Mouse (Mus musculus) liver, embryonic 14.5 days (tissue): ENCODE data around the gene Hoxd9. TPM values are rescaled to one million over a fixed set of nuclear protein-coding genes. Genes with fewer than 3 reads are reported as not detected.

Experiments
- ATAC-seq: fragments of 200-750 bp; cut with Nextera tagmentation; 2 replicates; pipeline ENCODE4 v1.8.0; 2017; ENCODE audit warnings: moderate number of reproducible peaks, mild to moderate bottlenecking, moderate library complexity; ENCODE audit not compliant: insufficient read depth
- DNase-seq, 3 experiments: peaks; one replicate each; pipeline ENCODE4 v3.0.0-alpha.2; 2012 to 2013; ENCODE audit warnings: low read depth in 3 of 3, low spot score in 3 of 3
- H3K27ac ChIP-seq: fragments of 300-500 bp; sonication (generic); 2 replicates; pipeline ENCODE4 v1.5.1; 2014; ENCODE audit warnings: moderate library complexity, mild to moderate bottlenecking, control low read depth, inconsistent platforms
- H3K27me3 ChIP-seq: fragments of 300-500 bp; sonication (generic); 2 replicates; pipeline ENCODE4 v1.6.1; 2014; ENCODE audit warnings: mild to moderate bottlenecking, low read length, moderate library complexity; ENCODE audit not compliant: control insufficient read depth, insufficient read depth
- H3K36me3 ChIP-seq: fragments of 300-500 bp; sonication (generic); replicated peaks from 2 replicates; pipeline ENCODE4 v1.6.1; 2014; ENCODE audit warnings: low read depth; ENCODE audit not compliant: control insufficient read depth, insufficient read depth
- H3K4me1 ChIP-seq, 2 experiments: fragments of 200-500 bp in 1 of 2; fragments of 300-500 bp in 1 of 2; sonication (generic) in 1 of 2; replicated peaks; 2 replicates each; pipeline ENCODE4 v1.6.1; 2012 to 2014; ENCODE audit warnings: antibody characterized with exemption in 1 of 2, inconsistent platforms in 1 of 2, low read length in 1 of 2; ENCODE audit not compliant: control insufficient read depth in 2 of 2, insufficient read depth in 2 of 2
- H3K4me2 ChIP-seq: fragments of 300-500 bp; sonication (generic); 2 replicates; pipeline ENCODE4 v1.6.1; 2014; ENCODE audit warnings: low read depth, mild to moderate bottlenecking, control low read depth, moderate library complexity
- H3K4me3 ChIP-seq, 2 experiments: fragments of 200-500 bp in 1 of 2; fragments of 300-500 bp in 1 of 2; sonication (generic) in 1 of 2; 2 replicates each; pipeline ENCODE4 v1.5.1; 2012 to 2014; ENCODE audit warnings: low read depth in 2 of 2, low read length in 2 of 2, mild to moderate bottlenecking in 2 of 2, control low read depth in 1 of 2, inconsistent platforms in 1 of 2, moderate library complexity in 1 of 2; ENCODE audit not compliant: insufficient read depth in 1 of 2
- H3K9ac ChIP-seq: fragments of 300-500 bp; sonication (generic); replicated peaks from 2 replicates; pipeline ENCODE4 v1.6.1; 2014; ENCODE audit warnings: mild to moderate bottlenecking, control low read depth, moderate library complexity
- H3K9me3 ChIP-seq: fragments of 300-500 bp; sonication (generic); 2 replicates; pipeline ENCODE4 v1.6.1; 2016; ENCODE audit warnings: low read length, mixed read lengths; ENCODE audit not compliant: control insufficient read depth
- CTCF ChIP-seq: IDR thresholded peaks from 2 replicates; pipeline ENCODE4 v1.5.1; 2016; ENCODE audit warnings: antibody characterized with exemption, low read depth, control low read depth
- EP300 ChIP-seq: IDR thresholded peaks from 2 replicates; pipeline ENCODE4 v1.6.1; 2016; ENCODE audit warnings: antibody characterized with exemption, low read depth
- WGBS: fragments of 180-500 bp; shearing (Covaris S2); extraction: QIAGEN DNeasy Blood & Tissue Kit; methylation state at CpG from one replicate; pipeline ENCODE4 v1.1.7; 2014; ENCODE audit not compliant: insufficient replicate concordance; 5-methylcytosine and 5-hydroxymethylcytosine counted together
- polyA plus RNA-seq, 2 experiments: library from polyadenylated mRNA; depleted of rRNA in 1 of 2; stranded (reverse) in 1 of 2; unstranded in 1 of 2; fragments of >200 nt; fragmentation: Nextera tagmentation in 1 of 2; extraction: Ambion mirVana in 1 of 2; gene quantifications; 2 replicates each; pipeline versions ENCODE4 v1.2.1 to v1.2.3; 2012 to 2014

Gene Hoxd9
- polyA plus RNA-seq, 2 experiments, result 0.03 TPM; not detected in 1

DNA sequence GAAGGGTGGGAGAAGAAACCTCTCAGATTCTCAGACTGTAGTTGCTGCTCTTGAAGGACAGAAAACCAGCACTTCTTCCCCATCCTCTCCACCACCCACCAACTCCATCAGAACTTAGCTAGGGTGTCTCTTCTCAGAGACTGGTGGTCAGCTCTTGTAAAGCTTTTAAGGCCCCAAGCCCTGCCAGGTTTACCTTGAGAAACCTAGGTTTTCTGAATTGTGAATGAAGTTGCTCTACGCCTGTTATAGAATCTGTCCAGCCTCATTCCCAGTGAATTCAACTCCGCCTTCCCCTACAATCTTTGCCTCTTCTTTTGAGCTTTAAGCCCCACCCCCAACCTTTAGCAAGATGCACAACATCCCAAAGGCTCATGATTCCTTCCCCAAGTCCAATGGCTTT lies 20.4 kb upstream of the Hoxd9 start:
- ATAC-seq (no peak), DNase-seq (no peak)
- no peak overlapping the region for H3K4me3 ChIP-seq
- no peak overlapping the region for H3K4me2 ChIP-seq
- WGBS, result 17% methylated on average over 2 of the region's 2 CpGs
- peaks cover 100% of the 10 kb centered on the region for H3K27me3 ChIP-seq
- no peak overlapping the region for H3K27ac ChIP-seq
- H3K9me3 ChIP-seq, result no peaks in the 10 kb centered on the region
- H3K9ac ChIP-seq, result no peak overlapping the region
- no peaks in the 10 kb centered on the region for H3K36me3 ChIP-seq
- H3K4me1 ChIP-seq, result no peaks in the 10 kb centered on the region
- TF ChIP-seq EP300 (no peak), CTCF (no peak)

GRCm38 (mm10) chr2:74678891-74679595 lies 18.5 kb upstream of the Hoxd9 start, which contains the start of gene Hoxd11:
TSS of gene Hoxd11 (plus strand) at chr2:74679557.
- no peaks in the 10 kb centered on the region for H3K36me3 ChIP-seq
- TF ChIP-seq CTCF (no peak), EP300 (no peak)
- no peak within 1 kb of the TSS for H3K4me2 ChIP-seq
- ATAC-seq (no peak), DNase-seq (no peak)
- 2% methylated on average over 15 of the region's 15 CpGs for WGBS
- H3K4me3 ChIP-seq, result no peak within 1 kb of the TSS
- no peak within 1 kb of the TSS for H3K9ac ChIP-seq
- no peaks in the 10 kb centered on the region for H3K4me1 ChIP-seq
- no peak within 1 kb of the TSS for H3K27ac ChIP-seq
- H3K9me3 ChIP-seq, result no peaks in the 10 kb centered on the region
- H3K27me3 ChIP-seq, result peaks cover 100% of the 10 kb centered on the region

DNA sequence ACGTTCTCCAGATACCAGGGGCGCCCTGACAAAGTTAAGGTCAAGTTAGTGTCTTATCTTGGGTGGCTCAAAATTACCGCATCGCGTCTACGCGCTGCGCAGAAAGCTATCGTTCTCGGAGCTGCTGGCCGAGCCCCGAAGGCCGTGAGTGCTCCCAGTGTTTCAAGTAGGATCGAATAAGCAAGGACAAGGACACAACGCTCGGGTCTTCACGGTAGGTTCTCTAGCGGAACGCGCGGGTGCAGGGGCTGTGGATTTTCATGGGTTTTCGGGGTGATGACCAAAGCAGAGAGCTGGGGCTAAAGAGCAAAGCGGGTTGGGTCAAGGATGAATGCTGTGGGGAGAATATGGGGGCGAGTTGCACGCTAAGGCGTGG lies 17.9 kb upstream of the Hoxd9 start:
- Histone ChIP-seq H3K4me2 (no peak overlapping the region), H3K36me3 (no peaks in the 10 kb centered on the region), H3K4me3 (no peak overlapping the region), H3K9me3 (no peaks in the 10 kb centered on the region), H3K27me3 (peaks cover 100% of the 10 kb centered on the region), H3K27ac (no peak overlapping the region), H3K4me1 (no peaks in the 10 kb centered on the region), H3K9ac (no peak overlapping the region)
- no peak for ATAC-seq
- TF ChIP-seq EP300 (no peak), CTCF (no peak)
- WGBS, result 1% methylated on average over 26 of the region's 26 CpGs
- no peak for DNase-seq

DNA sequence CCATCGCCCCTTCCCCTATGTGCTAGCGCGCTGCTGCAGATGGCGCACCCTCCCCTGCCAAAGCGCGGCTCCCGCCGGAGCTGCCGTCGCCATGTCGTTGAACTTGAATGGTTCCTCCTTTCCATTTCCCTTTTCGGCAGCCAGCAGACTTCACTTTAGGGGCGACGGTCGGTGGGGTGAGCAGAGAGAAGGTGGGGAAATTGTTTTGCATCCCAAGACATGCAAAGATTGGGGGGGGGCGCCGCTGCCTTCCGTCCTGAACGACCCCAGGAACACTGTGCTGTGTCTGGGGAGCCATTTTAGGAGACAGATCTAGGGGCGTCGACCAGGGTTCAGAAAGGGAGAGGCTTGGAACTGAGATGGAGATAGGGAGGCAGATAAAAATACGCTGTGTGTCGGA lies 17.5 kb upstream of the Hoxd9 start:
- Histone ChIP-seq H3K27me3 (peaks cover 100% of the 10 kb centered on the region), H3K27ac (no peak overlapping the region), H3K4me2 (no peak overlapping the region), H3K36me3 (no peaks in the 10 kb centered on the region), H3K4me3 (no peak overlapping the region), H3K9ac (no peak overlapping the region), H3K9me3 (no peaks in the 10 kb centered on the region), H3K4me1 (no peaks in the 10 kb centered on the region)
- TF ChIP-seq CTCF (no peak), EP300 (no peak)
- WGBS, result 1% methylated on average over 23 of the region's 23 CpGs
- no peak for DNase-seq
- ATAC-seq, result no peak

- no peaks in the 10 kb centered on the region for H3K36me3 ChIP-seq
- H3K4me1 ChIP-seq, result no peaks in the 10 kb centered on the region
- no peak overlapping the region for H3K4me2 ChIP-seq
- TF ChIP-seq EP300 (no peak), CTCF (no peak)
- DNase-seq (no peak), ATAC-seq (no peak)
- no peaks in the 10 kb centered on the region for H3K9me3 ChIP-seq
- no peak overlapping the region for H3K27ac ChIP-seq
- WGBS, result 3% methylated on average over 21 of the region's 21 CpGs
- H3K9ac ChIP-seq, result no peak overlapping the region
- H3K27me3 ChIP-seq, result peaks cover 100% of the 10 kb centered on the region
- no peak overlapping the region for H3K4me3 ChIP-seq
These were observed 16.7 kb upstream of the Hoxd9 start for GRCm38 (mm10) chr2:74680561-74681398.
